Mouse (Mus musculus) neural tube, embryonic 13.5 days (tissue): Measurements from ENCODE around the gene A930017K11Rik. TPM values are rescaled to one million over a fixed set of nuclear protein-coding genes. Genes with fewer than 3 reads are reported as not detected.
A peak's percentile ranks its signal among the peaks of the same experiment; 100 is the strongest.

Source experiments
- ATAC-seq: fragments of 200-750 bp; cut with Nextera tagmentation; 2 replicates; pipeline ENCODE4 v1.8.0; 2017; ENCODE audit warnings: low read depth, mild to moderate bottlenecking, moderate TSS enrichment, moderate library complexity
- H3K27ac ChIP-seq: fragments of 300-500 bp; sonication (generic); replicated peaks from 2 replicates; pipeline ENCODE4 v1.5.1; 2015; ENCODE audit warnings: moderate library complexity, mild to moderate bottlenecking, inconsistent platforms
- H3K27me3 ChIP-seq: fragments of 300-500 bp; sonication (generic); 2 replicates; pipeline ENCODE4 v1.6.1; 2015; ENCODE audit warnings: mild to moderate bottlenecking, inconsistent platforms
- H3K36me3 ChIP-seq: fragments of 300-500 bp; sonication (generic); 2 replicates; pipeline ENCODE4 v1.6.1; 2015; ENCODE audit warnings: mild to moderate bottlenecking, inconsistent platforms
- H3K4me1 ChIP-seq: fragments of 300-500 bp; sonication (generic); replicated peaks from 2 replicates; pipeline ENCODE4 v1.6.1; 2015; ENCODE audit warnings: inconsistent platforms
- H3K4me2 ChIP-seq: fragments of 300-500 bp; sonication (generic); 2 replicates; pipeline ENCODE4 v1.6.1; 2015; ENCODE audit warnings: inconsistent platforms, mild to moderate bottlenecking, moderate library complexity
- H3K4me3 ChIP-seq: fragments of 300-500 bp; sonication (generic); 2 replicates; pipeline ENCODE4 v1.5.1; 2015; ENCODE audit warnings: mild to moderate bottlenecking, inconsistent platforms
- H3K9ac ChIP-seq: fragments of 300-500 bp; sonication (generic); 2 replicates; pipeline ENCODE4 v1.6.1; 2015; ENCODE audit warnings: moderate library complexity, mild to moderate bottlenecking, inconsistent platforms
- H3K9me3 ChIP-seq: fragments of 300-500 bp; sonication (generic); 2 replicates; pipeline ENCODE4 v1.6.1; 2016; ENCODE audit warnings: inconsistent platforms
- WGBS: fragments of 180-500 bp; shearing (Covaris S2); methylation state at CpG from one replicate; pipeline ENCODE4 v1.1.7; 2015; 5-methylcytosine and 5-hydroxymethylcytosine counted together
- polyA plus RNA-seq: library from polyadenylated mRNA; unstranded; fragments of >200 nt; fragmentation: Nextera tagmentation; extraction: Ambion mirVana; gene quantifications from 2 replicates; pipeline ENCODE4 v1.2.1, GENCODE M21; 2015

Gene A930017K11Rik
- polyA plus RNA-seq, 1 experiment from 2014 or later: 0.22 TPM

- H3K9me3 ChIP-seq: no peaks in the 10 kb centered on the region
- ATAC-seq: no peak
- peaks cover 34% of the 10 kb centered on the region for H3K4me1 ChIP-seq
- peak overlapping the region; percentile 95 for H3K4me3 ChIP-seq
- H3K27me3 ChIP-seq: no peaks in the 10 kb centered on the region
- peak overlapping the region; percentile 86 for H3K9ac ChIP-seq
- 82% methylated on average over 9 of the region's 9 CpGs for WGBS
- no peak overlapping the region for H3K27ac ChIP-seq
- H3K4me2 ChIP-seq: peak overlapping the region; percentile 92
- H3K36me3 ChIP-seq: peaks cover 6% of the 10 kb centered on the region
Observed at GRCm38 (mm10) chr17:25918037-25918750, 34.2 kb downstream of the A930017K11Rik start.

GRCm38 (mm10) chr17:25916931-25917647, 35.3 kb downstream of the A930017K11Rik start:
- 76% methylated on average over 8 of the region's 8 CpGs for WGBS
- Histone ChIP-seq H3K36me3 (peaks cover 6% of the 10 kb centered on the region), H3K4me3 (peak overlapping the region; percentile 95; the same call in 1 of the 2 replicates), H3K4me1 (peaks cover 34% of the 10 kb centered on the region), H3K9me3 (no peaks in the 10 kb centered on the region), H3K27me3 (no peaks in the 10 kb centered on the region), H3K27ac (no peak overlapping the region), H3K4me2 (peak overlapping the region; percentile 92), H3K9ac (peak overlapping the region; percentile 86; the same call in 1 of the 2 replicates)
- ATAC-seq: no peak

- H3K27ac ChIP-seq: no peak overlapping the region
- ATAC-seq: no peak
- H3K9me3 ChIP-seq: no peaks in the 10 kb centered on the region
- peaks cover 6% of the 10 kb centered on the region for H3K36me3 ChIP-seq
- H3K9ac ChIP-seq: no peak overlapping the region; the same call in 1 of the 2 replicates
- no peaks in the 10 kb centered on the region for H3K27me3 ChIP-seq
- H3K4me1 ChIP-seq: peaks cover 27% of the 10 kb centered on the region
- no peak overlapping the region for H3K4me3 ChIP-seq
- no peak overlapping the region for H3K4me2 ChIP-seq
- WGBS: 86% methylated on average over 4 of the region's 4 CpGs
Observed at GRCm38 (mm10) chr17:25914295-25914694, 38.1 kb downstream of the A930017K11Rik start.

- no peaks in the 10 kb centered on the region for H3K9me3 ChIP-seq
- 84% methylated on average over 1 of the region's 1 CpGs for WGBS
- peaks cover 6% of the 10 kb centered on the region for H3K36me3 ChIP-seq
- H3K27me3 ChIP-seq: no peaks in the 10 kb centered on the region
- peaks cover 25% of the 10 kb centered on the region for H3K4me1 ChIP-seq
- no peak overlapping the region for H3K9ac ChIP-seq
- H3K4me2 ChIP-seq: no peak overlapping the region
- no peak overlapping the region for H3K4me3 ChIP-seq
- no peak overlapping the region for H3K27ac ChIP-seq
- no peak for ATAC-seq
Observed at GRCm38 (mm10) chr17:25913877-25914275, 38.5 kb downstream of the A930017K11Rik start.

- no peaks in the 10 kb centered on the region for H3K27me3 ChIP-seq
- no peak overlapping the region for H3K4me2 ChIP-seq
- no peaks in the 10 kb centered on the region for H3K9me3 ChIP-seq
- H3K27ac ChIP-seq: no peak overlapping the region
- H3K36me3 ChIP-seq: peaks cover 6% of the 10 kb centered on the region
- peaks cover 20% of the 10 kb centered on the region for H3K4me1 ChIP-seq
- 92% methylated on average over 14 of the region's 14 CpGs for WGBS
- H3K9ac ChIP-seq: no peak overlapping the region
- no peak overlapping the region for H3K4me3 ChIP-seq
- no peak for ATAC-seq
Observed at GRCm38 (mm10) chr17:25913186-25913876, 39.0 kb downstream of the A930017K11Rik start.

- ATAC-seq: no peak
- no peaks in the 10 kb centered on the region for H3K9me3 ChIP-seq
Observed at GRCm38 (mm10) chr17:25911816-25912215, 40.5 kb downstream of the A930017K11Rik start.

GRCm38 (mm10) chr17:25907640-25908039, 44.7 kb downstream of the A930017K11Rik start:
- WGBS: 87% methylated on average over 2 of the region's 2 CpGs

More at GRCm38 (mm10) chr17:25911816-25912215, 40.5 kb downstream of the A930017K11Rik start:
- Histone ChIP-seq H3K27me3 (no peaks in the 10 kb centered on the region), H3K27ac (no peak overlapping the region), H3K9ac (no peak overlapping the region), H3K4me2 (no peak overlapping the region), H3K4me1 (peaks cover 5% of the 10 kb centered on the region), H3K4me3 (no peak overlapping the region), H3K36me3 (peaks cover 3% of the 10 kb centered on the region; the same call in 1 of the 2 replicates)
- 88% methylated on average over 4 of the region's 4 CpGs for WGBS

GRCm38 (mm10) chr17:25903061-25903460, 49.3 kb downstream of the A930017K11Rik start:
- Histone ChIP-seq H3K27me3 (no peaks in the 10 kb centered on the region), H3K4me1 (no peaks in the 10 kb centered on the region), H3K36me3 (peaks cover 12% of the 10 kb centered on the region; the same call in 1 of the 2 replicates), H3K4me2 (no peak overlapping the region), H3K9me3 (no peaks in the 10 kb centered on the region), H3K27ac (no peak overlapping the region), H3K9ac (no peak overlapping the region), H3K4me3 (no peak overlapping the region)
- WGBS: 84% methylated on average over 3 of the region's 3 CpGs
- no peak for ATAC-seq

More at GRCm38 (mm10) chr17:25907640-25908039, 44.7 kb downstream of the A930017K11Rik start:
- Histone ChIP-seq H3K4me2 (no peak overlapping the region), H3K9ac (no peak overlapping the region), H3K4me1 (no peaks in the 10 kb centered on the region), H3K36me3 (peaks cover 4% of the 10 kb centered on the region; the same call in 1 of the 2 replicates), H3K9me3 (no peaks in the 10 kb centered on the region), H3K4me3 (no peak overlapping the region), H3K27ac (no peak overlapping the region), H3K27me3 (no peaks in the 10 kb centered on the region)
- ATAC-seq: no peak

GRCm38 (mm10) chr17:25900193-25900592, 52.2 kb downstream of the A930017K11Rik start:
- peaks cover 14% of the 10 kb centered on the region; the same call in 1 of the 2 replicates for H3K4me1 ChIP-seq
- no peaks in the 10 kb centered on the region for H3K9me3 ChIP-seq
- no peak overlapping the region for H3K9ac ChIP-seq
- no peak for ATAC-seq
- H3K27me3 ChIP-seq: no peaks in the 10 kb centered on the region
- H3K36me3 ChIP-seq: peaks cover 8% of the 10 kb centered on the region; the same call in 1 of the 2 replicates
- no peak overlapping the region for H3K4me3 ChIP-seq
- 94% methylated on average over 1 of the region's 1 CpGs for WGBS
- H3K4me2 ChIP-seq: no peak overlapping the region
- no peak overlapping the region for H3K27ac ChIP-seq
